Mouse (Mus musculus) left cerebral cortex, postnatal 14 days (tissue): Measurements from ENCODE around the gene Mvp. TPM values are rescaled to one million over a fixed set of nuclear protein-coding genes. Genes with fewer than 3 reads are reported as not detected.

Experiments
- microRNA-seq, 2 experiments: library from miRNA; unstranded; fragments of <30 nt; microRNA quantifications; one replicate each; pipeline ENCODE4 v1.2.0; 2022
- total RNA-seq, 2 experiments: library from RNA; stranded (reverse); gene quantifications; 2 replicates each; pipeline ENCODE4 v1.2.3; 2021

Gene Mvp
- total RNA-seq, 2 experiments from 2014 or later: 4.9 to 5.1 TPM

Small RNA genes lying within 50 kb of the gene (microRNA-seq; reads per million reads assigned to microRNA genes)
- gene Gm44343: 0 reads per million in 2 experiments

Other genes with a start within 250 kb of the Mvp start
- 1 to 10 TPM; 2.0 to 2.5 TPM for gene Gdpd3, start 248.3 kb downstream of the Mvp start, total RNA-seq
- 100 to 1,000 TPM; 247 to 269 TPM for gene Ypel3, start 237.7 kb downstream of the Mvp start, total RNA-seq
- under 1 TPM; 0.51 to 0.92 TPM for gene Tbx6, start 233.1 kb downstream of the Mvp start, total RNA-seq
- gene Ppp4c, start 222.1 kb downstream of the Mvp start, total RNA-seq: 10 to 100 TPM; 48.9 to 49.6 TPM
- gene Fam57b, start 217.0 kb downstream of the Mvp start, total RNA-seq: 100 to 1,000 TPM; 117 to 118 TPM
- gene 4930451I11Rik, start 183.0 kb downstream of the Mvp start, total RNA-seq: not detected
- gene Doc2a, start 167.2 kb downstream of the Mvp start, total RNA-seq: 10 to 100 TPM; 54.8 to 62.4 TPM
- 10 to 100 TPM; 30.2 to 32.1 TPM for gene Hirip3, start 152.6 kb downstream of the Mvp start, total RNA-seq
- 10 to 100 TPM; 51.8 to 52.2 TPM for gene Ino80e, start 152.2 kb downstream of the Mvp start, total RNA-seq
- 100 to 1,000 TPM; 163 to 169 TPM for gene Taok2, start 129.9 kb downstream of the Mvp start, total RNA-seq
- 10 to 100 TPM; 21.1 to 23.7 TPM for gene Tmem219, start 91.7 kb downstream of the Mvp start, total RNA-seq
- 100 to 1,000 TPM; 144 to 151 TPM for gene Kctd13, start 85.7 kb downstream of the Mvp start, total RNA-seq
- gene Asphd1, start 65.0 kb downstream of the Mvp start, total RNA-seq: 10 to 100 TPM; 49.1 to 52.0 TPM
- 100 to 1,000 TPM; 335 to 339 TPM for gene Sez6l2, start 64.1 kb downstream of the Mvp start, total RNA-seq
- gene Cdipt, start 38.7 kb downstream of the Mvp start, total RNA-seq: 100 to 1,000 TPM; 187 to 196 TPM
- under 1 TPM in 1 of 2 experiments, not detected in 1; 0.42 TPM for gene Cdiptos, start 38.5 kb downstream of the Mvp start, total RNA-seq
- gene Pagr1b, start 1.9 kb upstream of the Mvp start, total RNA-seq: not detected
- 10 to 100 TPM; 14.5 to 19.3 TPM for gene Pagr1a, start 2.7 kb upstream of the Mvp start, total RNA-seq
- gene Gm42742, start 6.5 kb upstream of the Mvp start, total RNA-seq: 10 to 100 TPM; 33.6 to 43.7 TPM
- gene Prrt2, start 6.6 kb upstream of the Mvp start, total RNA-seq: 100 to 1,000 TPM; 165 to 186 TPM
- 100 to 1,000 TPM; 260 to 271 TPM for gene Maz, start 12.4 kb upstream of the Mvp start, total RNA-seq
- gene Kif22, start 27.9 kb upstream of the Mvp start, total RNA-seq: 10 to 100 TPM in 1 of 2 experiments, 1 to 10 TPM in 1; 9.6 to 10.4 TPM
- not detected for gene Zg16, start 72.7 kb upstream of the Mvp start, total RNA-seq
- gene AI467606, start 76.7 kb upstream of the Mvp start, total RNA-seq: 1 to 10 TPM; 1.3 to 1.6 TPM
- under 1 TPM in 1 of 2 experiments, not detected in 1; 0.25 TPM for gene Qprt, start 107.6 kb upstream of the Mvp start, total RNA-seq
- under 1 TPM in 1 of 2 experiments, not detected in 1; 0.11 TPM for gene Spn, start 123.2 kb upstream of the Mvp start, total RNA-seq
- 10 to 100 TPM; 73.9 to 84.5 TPM for gene Cd2bp2, start 181.4 kb upstream of the Mvp start, total RNA-seq
- 10 to 100 TPM; 82.8 to 83.9 TPM for gene Tbc1d10b, start 193.8 kb upstream of the Mvp start, total RNA-seq
- gene Mylpf, start 194.3 kb upstream of the Mvp start, total RNA-seq: 1 to 10 TPM; 1.7 to 4.2 TPM
- 10 to 100 TPM; 17.7 to 19.2 TPM for gene Zfp553, start 218.4 kb upstream of the Mvp start, total RNA-seq
- gene Sept1, start 218.5 kb upstream of the Mvp start, total RNA-seq: 1 to 10 TPM; 5.9 to 6.3 TPM
- gene Zfp771, start 229.7 kb upstream of the Mvp start, total RNA-seq: 10 to 100 TPM; 62.0 to 63.9 TPM
- 10 to 100 TPM; 32.1 to 38.3 TPM for gene Dctpp1, start 246.1 kb upstream of the Mvp start, total RNA-seq